Mouse (Mus musculus) stomach, embryonic 16.5 days (tissue): ENCODE measurements around the gene Cd320. TPM values are rescaled to one million over a fixed set of nuclear protein-coding genes. Genes with fewer than 3 reads are reported as not detected.
A peak's percentile ranks its signal among the peaks of the same experiment; 100 is the strongest.
"Not testable (repeated sequence)": the region's sequence is repeated elsewhere in the genome, so short reads cannot be mapped to it uniquely, and the experiment has no call there.

Experiments used
- ATAC-seq: fragments of 200-750 bp; cut with Nextera tagmentation; 2 replicates; pipeline ENCODE4 v1.8.0; 2017; ENCODE audit warnings: moderate number of reproducible peaks, moderate TSS enrichment; ENCODE audit not compliant: insufficient read depth, low FRiP score
- H3K27ac ChIP-seq: fragments of 300-500 bp; sonication (generic); 2 replicates; pipeline ENCODE4 v1.5.1; 2014; ENCODE audit warnings: low read length
- H3K27me3 ChIP-seq: fragments of 300-500 bp; sonication (generic); 2 replicates; pipeline ENCODE4 v1.6.1; 2014; ENCODE audit warnings: low read length, control low read depth, mixed read lengths; ENCODE audit not compliant: control insufficient read depth, insufficient read depth
- H3K36me3 ChIP-seq: fragments of 300-500 bp; sonication (generic); 2 replicates; pipeline ENCODE4 v1.6.1; 2014; ENCODE audit warnings: low read length; ENCODE audit not compliant: control insufficient read depth, insufficient read depth
- H3K4me1 ChIP-seq: fragments of 300-500 bp; sonication (generic); 2 replicates; pipeline ENCODE4 v1.6.1; 2014; ENCODE audit warnings: low read length, control low read depth, mixed read lengths; ENCODE audit not compliant: control insufficient read depth, insufficient read depth
- H3K4me2 ChIP-seq: fragments of 300-500 bp; sonication (generic); 2 replicates; pipeline ENCODE4 v1.6.1; 2014; ENCODE audit warnings: low read depth, low read length, mixed read lengths
- H3K4me3 ChIP-seq: fragments of 300-500 bp; sonication (generic); replicated peaks from 2 replicates; pipeline ENCODE4 v1.5.1; 2014; ENCODE audit warnings: mild to moderate bottlenecking, low read length
- H3K9ac ChIP-seq: fragments of 300-500 bp; sonication (generic); 2 replicates; pipeline ENCODE4 v1.6.1; 2014; ENCODE audit warnings: low read length
- H3K9me3 ChIP-seq: fragments of 300-500 bp; sonication (generic); replicated peaks from 2 replicates; pipeline ENCODE4 v1.6.1; 2016; ENCODE audit warnings: low read length, control low read depth; ENCODE audit not compliant: control insufficient read depth
- WGBS: fragments of 180-500 bp; shearing (Covaris S2); extraction: QIAGEN DNeasy Blood & Tissue Kit; methylation state at CpG from one replicate; pipeline ENCODE4 v1.1.7; 2014; 5-methylcytosine and 5-hydroxymethylcytosine counted together
- polyA plus RNA-seq: library from polyadenylated mRNA; unstranded; fragments of >200 nt; fragmentation: Nextera tagmentation; extraction: Ambion mirVana; gene quantifications from 2 replicates; pipeline ENCODE4 v1.2.1, GENCODE M21; 2015

Cd320 gene
- polyA plus RNA-seq, 1 experiment from 2014 or later: 52.0 TPM

GRCm38 (mm10) chr17:33822436-33822959 lies 20.4 kb upstream of the Cd320 start:
- Histone ChIP-seq H3K9ac (no peak overlapping the region), H3K4me2 (no peak overlapping the region), H3K36me3 (peaks cover 14% of the 10 kb centered on the region), H3K27me3 (no peaks in the 10 kb centered on the region), H3K9me3 (no peaks in the 10 kb centered on the region), H3K4me1 (peaks cover 29% of the 10 kb centered on the region), H3K4me3 (no peak overlapping the region), H3K27ac (no peak overlapping the region)
- no peak for ATAC-seq
- 73% methylated on average over 1 of the region's 1 CpGs for WGBS

- peaks cover 24% of the 10 kb centered on the region for H3K4me1 ChIP-seq
- not testable (repeated sequence) for ATAC-seq, H3K27ac ChIP-seq, H3K27me3 ChIP-seq, H3K9me3 ChIP-seq
- H3K4me3 ChIP-seq: peak overlapping the region; percentile 83
- H3K36me3 ChIP-seq: peaks cover 14% of the 10 kb centered on the region
- WGBS: 72% methylated on average over 8 of the region's 8 CpGs
- H3K4me2 ChIP-seq: peak overlapping the region; percentile 75
- peak overlapping the region; percentile 89 for H3K9ac ChIP-seq
These were observed 19.7 kb upstream of the Cd320 start for GRCm38 (mm10) chr17:33823171-33823570.

GRCm38 (mm10) chr17:33824084-33824996 lies 18.6 kb upstream of the Cd320 start, which contains the start of the genes Rps28 and Ndufa7:
Gene Rps28, minus strand, starts transcription at chr17:33824562.
Gene Ndufa7, plus strand, starts transcription at chr17:33824572.
- Histone ChIP-seq H3K36me3 (peaks cover 14% of the 10 kb centered on the region), H3K27me3 (no peaks in the 10 kb centered on the region), H3K27ac (peak within 1 kb of the TSS; percentile 90), H3K9ac (peak within 1 kb of the TSS; percentile 89), H3K9me3 (no peaks in the 10 kb centered on the region), H3K4me3 (peak within 1 kb of the TSS; percentile 83), H3K4me2 (peak within 1 kb of the TSS; percentile 86), H3K4me1 (peaks cover 28% of the 10 kb centered on the region)
- peak; percentile 94 for ATAC-seq
- under 1% methylated on average over 51 of the region's 51 CpGs for WGBS

GRCm38 (mm10) chr17:33824997-33825330 lies 17.9 kb upstream of the Cd320 start:
- Histone ChIP-seq H3K9ac (peak overlapping the region; percentile 77), H3K36me3 (peaks cover 18% of the 10 kb centered on the region), H3K4me2 (peak overlapping the region; percentile 86), H3K4me1 (peaks cover 28% of the 10 kb centered on the region), H3K27ac (peak overlapping the region; percentile 90), H3K4me3 (peak overlapping the region; percentile 83)
- H3K27me3 ChIP-seq, H3K9me3 ChIP-seq, ATAC-seq: not testable (repeated sequence)
- WGBS: 4% methylated on average over 6 of the region's 6 CpGs

- Histone ChIP-seq H3K9me3 (no peaks in the 10 kb centered on the region), H3K27ac (no peak overlapping the region), H3K27me3 (no peaks in the 10 kb centered on the region), H3K4me2 (peak overlapping the region; percentile 86), H3K4me1 (peaks cover 28% of the 10 kb centered on the region), H3K9ac (peak overlapping the region; percentile 15; the same call in 1 of the 2 replicates), H3K36me3 (peaks cover 19% of the 10 kb centered on the region; the same call in 1 of the 2 replicates), H3K4me3 (peak overlapping the region; percentile 83)
- 88% methylated on average over 8 of the region's 8 CpGs for WGBS
- ATAC-seq: no peak
These were observed 17.4 kb upstream of the Cd320 start for GRCm38 (mm10) chr17:33825462-33825861.

GRCm38 (mm10) chr17:33826850-33827249 lies 16.0 kb upstream of the Cd320 start:
- Histone ChIP-seq H3K9me3 (no peaks in the 10 kb centered on the region), H3K9ac (no peak overlapping the region), H3K27ac (no peak overlapping the region), H3K4me2 (no peak overlapping the region), H3K27me3 (no peaks in the 10 kb centered on the region), H3K4me1 (peaks cover 25% of the 10 kb centered on the region), H3K36me3 (peaks cover 22% of the 10 kb centered on the region; the same call in 1 of the 2 replicates), H3K4me3 (no peak overlapping the region)
- 0% methylated on average over 3 of the region's 3 CpGs for WGBS
- ATAC-seq: no peak

- Histone ChIP-seq H3K4me1 (peaks cover 18% of the 10 kb centered on the region), H3K27ac (0 out of 2 replicates have a peak overlapping the region, but pooled peaks have one; percentile 31), H3K9ac (no peak overlapping the region), H3K36me3 (peaks cover 22% of the 10 kb centered on the region; the same call in 1 of the 2 replicates), H3K4me2 (no peak overlapping the region), H3K9me3 (no peaks in the 10 kb centered on the region), H3K27me3 (no peaks in the 10 kb centered on the region), H3K4me3 (no peak overlapping the region)
- 34% methylated on average over 2 of the region's 2 CpGs for WGBS
- ATAC-seq: peak; percentile 72
These were observed 14.0 kb upstream of the Cd320 start for GRCm38 (mm10) chr17:33828892-33829291.

- Histone ChIP-seq H3K27me3 (no peaks in the 10 kb centered on the region), H3K36me3 (peaks cover 22% of the 10 kb centered on the region; the same call in 1 of the 2 replicates), H3K4me1 (peaks cover 18% of the 10 kb centered on the region), H3K9me3 (no peaks in the 10 kb centered on the region), H3K27ac (0 out of 2 replicates have a peak overlapping the region, but pooled peaks have one; percentile 31), H3K4me2 (no peak overlapping the region), H3K4me3 (no peak overlapping the region), H3K9ac (no peak overlapping the region)
- WGBS: 90% methylated on average over 10 of the region's 10 CpGs
- ATAC-seq: no peak
These were observed 13.3 kb upstream of the Cd320 start for GRCm38 (mm10) chr17:33829561-33829960.

GRCm38 (mm10) chr17:33844196-33844595 lies 1.3 kb downstream of the Cd320 start:
- peak overlapping the region; percentile 85; the same call in 1 of the 2 replicates for H3K9ac ChIP-seq
- H3K9me3 ChIP-seq: no peaks in the 10 kb centered on the region
- WGBS: 64% methylated on average over 1 of the region's 1 CpGs
- no peak overlapping the region for H3K27ac ChIP-seq
- ATAC-seq: no peak
- H3K27me3 ChIP-seq: no peaks in the 10 kb centered on the region
- peaks cover 11% of the 10 kb centered on the region; the same call in 1 of the 2 replicates for H3K4me1 ChIP-seq
- no peaks in the 10 kb centered on the region for H3K36me3 ChIP-seq
- H3K4me2 ChIP-seq: no peak overlapping the region
- H3K4me3 ChIP-seq: no peak overlapping the region
